In the genomic region with DNA sequence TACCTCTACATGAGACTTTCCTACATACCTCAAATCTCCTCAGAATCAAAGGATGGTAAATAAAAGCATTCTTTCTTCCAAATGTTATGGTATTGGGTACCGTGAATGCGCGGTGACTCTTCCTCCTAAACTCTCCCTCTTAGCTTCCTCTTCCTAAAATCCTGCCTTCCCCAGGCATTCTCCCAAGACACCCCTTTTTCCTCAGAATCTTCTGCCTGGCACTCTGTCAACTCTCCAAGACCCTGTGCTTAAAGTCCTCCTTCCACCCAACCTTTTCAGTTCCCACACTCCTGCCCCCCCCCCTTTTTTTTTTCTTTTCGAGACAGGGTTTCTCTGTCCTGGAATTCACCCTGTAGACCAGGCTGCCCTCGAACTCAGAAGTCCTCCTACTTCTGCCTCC, we compare ENCODE assay signal across 9 mouse cellular contexts. TPM values are rescaled to one million over a fixed set of nuclear protein-coding genes. Genes with fewer than 3 reads are reported as not detected.
A peak's percentile ranks its signal among the peaks of the same experiment; 100 is the strongest.
DNase-seq lines count a peak whose midpoint lies in the region; ATAC-seq and TF ChIP-seq lines count a peak whose summit lies in the region.
"Had no signal": no experiment of that assay in that cellular context is flagged by ENCODE, and none has a peak within 500 bp of the region (broad histone marks: within the 10 kb centered on the region; RNA-seq: fewer than 3 reads in every experiment).

No protein-coding gene starts in this region.

- H3K4me2 ChIP-seq in heart, embryonic 14.5 days (ENCODE audit: low read length) = peak overlapping the region; percentile 60
- H3K4me2 ChIP-seq in forebrain, postnatal 0 days (ENCODE audit: low read depth) = peak overlapping the region; percentile 59

- no peak overlapping the region for H3K9ac ChIP-seq in heart, embryonic 14.5 days (ENCODE audit: low read length)
- H3K9ac ChIP-seq in forebrain, postnatal 0 days = peak overlapping the region; percentile 37

- H3K27ac ChIP-seq in heart, embryonic 14.5 days (replicated peaks in 1 of 2; ENCODE audit: control insufficient read depth in 1 of 2, insufficient read depth in 1 of 2, low read depth in 2 of 2, low read length in 2 of 2) = no peak overlapping the region
- H3K27ac ChIP-seq in forebrain, postnatal 0 days (ENCODE audit: low read depth, low read length) = peak overlapping the region; percentile 67
- H3K27ac ChIP-seq in macrophage = no peak overlapping the region

- peaks cover 19% of the 10 kb centered on the region for H3K79me2 ChIP-seq in macrophage (ENCODE audit: inconsistent target)

- peaks cover 32% of the 10 kb centered on the region for H3K36me3 ChIP-seq in heart, embryonic 14.5 days (ENCODE audit: control insufficient read depth, insufficient read depth, low read length)
- H3K36me3 ChIP-seq in G1E (replicated peaks) = peaks cover 58% of the 10 kb centered on the region
- H3K36me3 ChIP-seq in forebrain, postnatal 0 days (ENCODE audit: insufficient read depth) = peaks cover 31% of the 10 kb centered on the region
- H3K36me3 ChIP-seq in macrophage (ENCODE audit: inconsistent target) = peaks cover 26% of the 10 kb centered on the region

- ATAC-seq in heart, embryonic 14.5 days (ENCODE audit: insufficient number of reproducible peaks, insufficient read depth, low FRiP score, low read depth) = no peak
- no peak for ATAC-seq in G1E (ENCODE audit: extremely low read depth, insufficient number of reproducible peaks, low FRiP score, poor library complexity, severe bottlenecking)
- ATAC-seq in forebrain, postnatal 0 days = no peak
- ATAC-seq in megakaryocyte progenitor cell, adult 5-6 weeks (replicated peaks; ENCODE audit: poor library complexity) = no peak

- peaks cover 10 to 23% of the 10 kb centered on the region in 2 experiments; a peak in 3 of 4 replicates for H3K4me1 ChIP-seq in heart, embryonic 14.5 days (ENCODE audit: control insufficient read depth in 2 of 2, insufficient read depth in 2 of 2, low read length in 2 of 2)
- H3K4me1 ChIP-seq in G1E (ENCODE audit: insufficient read depth, low read depth, low read length) = peaks cover 33% of the 10 kb centered on the region
- peaks cover 14% of the 10 kb centered on the region for H3K4me1 ChIP-seq in forebrain, postnatal 0 days (ENCODE audit: insufficient read depth)

- peak overlapping the region; percentile 16 to 22; a peak in 2 of 4 replicates for H3K4me3 ChIP-seq in heart, embryonic 14.5 days (ENCODE audit: control insufficient read depth in 1 of 2, insufficient read depth in 1 of 2, low read depth in 1 of 2, low read length in 2 of 2)
- H3K4me3 ChIP-seq in G1E (ENCODE audit: low read depth, low read length) (peak overlapping the region; percentile 63; the same call in 1 of the 2 replicates), macrophage (ENCODE audit: inconsistent target) (peak overlapping the region; percentile 14; the same call in 1 of the 2 replicates)
- peak overlapping the region; percentile 39 for H3K4me3 ChIP-seq in forebrain, postnatal 0 days (ENCODE audit: low read depth, low read length)

- WGBS in heart, embryonic 14.5 days = 11% methylated on average over 5 of the region's 5 CpGs
- WGBS in forebrain, postnatal 0 days = 1% methylated on average over 5 of the region's 5 CpGs
- 4% methylated on average over 5 of the region's 5 CpGs for WGBS in macrophage (ENCODE audit: missing documents)

- H3K9me3 ChIP-seq in heart, embryonic 14.5 days (ENCODE audit: control insufficient read depth, low read length) = no peaks in the 10 kb centered on the region
- H3K9me3 ChIP-seq in G1E (replicated peaks) = no peaks in the 10 kb centered on the region
- no peaks in the 10 kb centered on the region for H3K9me3 ChIP-seq in forebrain, postnatal 0 days (ENCODE audit: low read length)

- no peak for DNase-seq in heart, postnatal 14 days
- DNase-seq in G1E (ENCODE audit: low spot score) = no peak
- DNase-seq in forebrain, postnatal 0 days = no peak
- no peak for DNase-seq in gastrocnemius, postnatal 25 days
- no peak for DNase-seq in left cerebral cortex, adult 9 months (ENCODE audit: low spot score in 2 of 2)

- no peak for TF ChIP-seq CTCF in G1E (IDR thresholded peaks at IDR 0.05; ENCODE audit: low read depth, low read length)
- TF ChIP-seq CTCF in forebrain, postnatal 0 days (IDR thresholded peaks at IDR 0.05; ENCODE audit: low read depth) = no peak

- H3K27me3 ChIP-seq in heart, embryonic 14.5 days (ENCODE audit: control insufficient read depth, insufficient read depth, low read length) = peaks cover 6% of the 10 kb centered on the region; the same call in 1 of the 2 replicates
- H3K27me3 ChIP-seq in G1E (ENCODE audit: insufficient read depth, low read length) = no peaks in the 10 kb centered on the region
- H3K27me3 ChIP-seq in forebrain, postnatal 0 days (ENCODE audit: insufficient read depth, low read length) = no peaks in the 10 kb centered on the region

- intact Hi-C loops in heart, postnatal 14 days (cut with DNase I) = loop anchor here (2.0 to 5.0 kb wide), 2 partner anchors 16 to 107 kb away; partner anchors contain the start of genes Ccdc114, Emp3 and Grwd1

RNA-seq across cellular contexts. Expression of gene Cyth2, which starts 0.5 kb away (rescaled TPM):
- 88.6 and 89.7 TPM in 2 replicates for polyA plus RNA-seq in heart, embryonic 14.5 days (2014; fragmentation: Nextera tagmentation; extraction: Ambion mirVana)
- total RNA-seq in heart, postnatal 14 days (2021) = 10 to 100 TPM; 73.9 to 77.1 TPM
- total RNA-seq in G1E (2014; fragmentation: Nextera tagmentation) (14.5 and 18.5 TPM in 2 replicates), G1E (2017) (40.9 and 47.6 TPM in 2 replicates)
- polyA plus RNA-seq in G1E (2012) (85.5 and 121 TPM in 2 replicates), macrophage (2018) (42.8 to 66.2 TPM (median 50.0 TPM) in 3 replicates)
- total RNA-seq in forebrain, postnatal 0 days (2014; rRNA removed) = 253 and 270 TPM in 2 replicates
- polyA plus RNA-seq in forebrain, postnatal 0 days (2015; fragmentation: Nextera tagmentation; extraction: Ambion mirVana) = 282 and 317 TPM in 2 replicates
- 100 to 1,000 TPM in 1 of 26 experiments, 10 to 100 TPM in 25; 40.9 to 103 (median 64.7) TPM for total RNA-seq in macrophage (2018; cell fraction: chromatin; rRNA removed)
- total RNA-seq in macrophage (2018; cell fraction: cytosol; rRNA removed) = 10 to 100 TPM; 45.3 to 73.2 (median 59.6) TPM
- total RNA-seq in macrophage (2018; cell fraction: nucleus; rRNA removed) = 10 to 100 TPM; 40.4 to 93.8 (median 58.8) TPM
- total RNA-seq in megakaryocyte progenitor cell, adult 5-6 weeks (2015) = 17.9 and 26.3 TPM in 2 replicates
- 32.4 and 34.5 TPM in 2 replicates for total RNA-seq in megakaryocyte progenitor cell, adult 5-6 weeks (2017)
- 10 to 100 TPM; 28.2 to 33.8 TPM for total RNA-seq in gastrocnemius, postnatal 25 days (2021)

RNA-seq across cellular contexts. Expression of gene Kcnj14, which starts 9.7 kb away (rescaled TPM):
- 0.26 and 0.78 TPM in 2 replicates for polyA plus RNA-seq in heart, embryonic 14.5 days (2014; fragmentation: Nextera tagmentation; extraction: Ambion mirVana)
- total RNA-seq in heart, postnatal 14 days (2021) = under 1 TPM; 0.74 to 1.00 TPM
- 0.30 TPM in 1 of 2 replicates, not detected in the other for total RNA-seq in G1E (2014; fragmentation: Nextera tagmentation)
- total RNA-seq in G1E (2017) = 0.23 and 0.33 TPM in 2 replicates
- polyA plus RNA-seq in G1E (2012) = 0.39 and 0.57 TPM in 2 replicates
- 0.54 and 1.00 TPM in 2 replicates for total RNA-seq in forebrain, postnatal 0 days (2014; rRNA removed)
- 0.48 and 1.1 TPM in 2 replicates for polyA plus RNA-seq in forebrain, postnatal 0 days (2015; fragmentation: Nextera tagmentation; extraction: Ambion mirVana)
- total RNA-seq in macrophage (2018; cell fraction: chromatin; rRNA removed) = not detected
- not detected for total RNA-seq in macrophage (2018; cell fraction: cytosol; rRNA removed)
- under 1 TPM in 1 of 26 experiments, not detected in 25; 0.25 TPM for total RNA-seq in macrophage (2018; cell fraction: nucleus; rRNA removed)
- not detected in 3 replicates for polyA plus RNA-seq in macrophage (2018)
- 0.05 TPM in 2 replicates for total RNA-seq in megakaryocyte progenitor cell, adult 5-6 weeks (2015)
- not detected in 2 replicates for total RNA-seq in megakaryocyte progenitor cell, adult 5-6 weeks (2017)
- total RNA-seq in gastrocnemius, postnatal 25 days (2021) = under 1 TPM; 0.19 to 0.20 TPM
- total RNA-seq: liver, adult 2 months had no signal

RNA-seq across cellular contexts. Expression of gene Grwd1, which starts 15.9 kb away (rescaled TPM):
- 33.5 and 36.2 TPM in 2 replicates for polyA plus RNA-seq in heart, embryonic 14.5 days (2014; fragmentation: Nextera tagmentation; extraction: Ambion mirVana)
- 10 to 100 TPM in 1 of 2 experiments, 1 to 10 TPM in 1; 8.6 to 12.5 TPM for total RNA-seq in heart, postnatal 14 days (2021)
- total RNA-seq in G1E (2014; fragmentation: Nextera tagmentation) = 10.2 and 16.9 TPM in 2 replicates
- 20.6 and 21.9 TPM in 2 replicates for total RNA-seq in G1E (2017)
- polyA plus RNA-seq in G1E (2012) = 62.9 and 72.8 TPM in 2 replicates
- 39.3 and 41.8 TPM in 2 replicates for total RNA-seq in forebrain, postnatal 0 days (2014; rRNA removed)
- 55.9 and 60.7 TPM in 2 replicates for polyA plus RNA-seq in forebrain, postnatal 0 days (2015; fragmentation: Nextera tagmentation; extraction: Ambion mirVana)
- total RNA-seq in macrophage (2018; cell fraction: chromatin; rRNA removed) = 10 to 100 TPM in 1 of 26 experiments, 1 to 10 TPM in 25; 1.3 to 13.0 (median 5.9) TPM
- total RNA-seq in macrophage (2018; cell fraction: cytosol; rRNA removed) = 1 to 10 TPM; 4.4 to 8.9 (median 6.5) TPM
- 10 to 100 TPM in 2 of 26 experiments, 1 to 10 TPM in 24; 3.9 to 28.1 (median 5.4) TPM for total RNA-seq in macrophage (2018; cell fraction: nucleus; rRNA removed)
- 4.9 to 28.9 TPM (median 5.3 TPM) in 3 replicates for polyA plus RNA-seq in macrophage (2018)
- total RNA-seq in megakaryocyte progenitor cell, adult 5-6 weeks (2015) = 22.6 and 25.1 TPM in 2 replicates
- total RNA-seq in megakaryocyte progenitor cell, adult 5-6 weeks (2017) = 24.2 and 26.9 TPM in 2 replicates
- total RNA-seq in gastrocnemius, postnatal 25 days (2021) = 10 to 100 TPM; 13.5 to 14.5 TPM

RNA-seq across cellular contexts. Expression of gene Sult2b1, which starts 30.4 kb away (rescaled TPM):
- 0.30 and 0.81 TPM in 2 replicates for polyA plus RNA-seq in heart, embryonic 14.5 days (2014; fragmentation: Nextera tagmentation; extraction: Ambion mirVana)
- not detected for total RNA-seq in heart, postnatal 14 days (2021)
- total RNA-seq in G1E (2014; fragmentation: Nextera tagmentation) (not detected in 2 replicates), G1E (2017) (0.05 and 0.35 TPM in 2 replicates)
- polyA plus RNA-seq in G1E (2012) (not detected in 2 replicates), macrophage (2018) (0.55 to 1.1 TPM (median 0.56 TPM) in 3 replicates)
- total RNA-seq in forebrain, postnatal 0 days (2014; rRNA removed) = 6.5 and 8.9 TPM in 2 replicates
- polyA plus RNA-seq in forebrain, postnatal 0 days (2015; fragmentation: Nextera tagmentation; extraction: Ambion mirVana) = 9.6 and 10.0 TPM in 2 replicates
- 1 to 10 TPM in 1 of 26 experiments, not detected in 25; 2.8 TPM for total RNA-seq in macrophage (2018; cell fraction: chromatin; rRNA removed)
- under 1 TPM in 18 of 26 experiments, not detected in 8; 0.13 to 0.99 (median 0.32) TPM for total RNA-seq in macrophage (2018; cell fraction: cytosol; rRNA removed)
- not detected for total RNA-seq in macrophage (2018; cell fraction: nucleus; rRNA removed)
- total RNA-seq in megakaryocyte progenitor cell, adult 5-6 weeks (2015) = 1.2 and 1.7 TPM in 2 replicates
- 1.9 and 6.4 TPM in 2 replicates for total RNA-seq in megakaryocyte progenitor cell, adult 5-6 weeks (2017)
- not detected for total RNA-seq in gastrocnemius, postnatal 25 days (2021)
- total RNA-seq: liver, adult 2 months had no signal
- polyA plus RNA-seq: liver, adult 2 months had no signal

RNA-seq across cellular contexts. Expression of gene Lmtk3, which starts 31.3 kb away (rescaled TPM):
- polyA plus RNA-seq in heart, embryonic 14.5 days (2014; fragmentation: Nextera tagmentation; extraction: Ambion mirVana) = 0.31 and 1.1 TPM in 2 replicates
- under 1 TPM in 1 of 2 experiments, not detected in 1; 0.12 TPM for total RNA-seq in heart, postnatal 14 days (2021)
- total RNA-seq in G1E (2014; fragmentation: Nextera tagmentation) (1.1 TPM in 1 of 2 replicates, not detected in the other), G1E (2017) (not detected in 2 replicates)
- polyA plus RNA-seq in G1E (2012) (0.03 TPM in 2 replicates), macrophage (2018) (0.04 to 0.06 TPM in 2 of 3 replicates, not detected in the other)
- total RNA-seq in forebrain, postnatal 0 days (2014; rRNA removed) = 128 and 144 TPM in 2 replicates
- polyA plus RNA-seq in forebrain, postnatal 0 days (2015; fragmentation: Nextera tagmentation; extraction: Ambion mirVana) = 8.9 and 12.5 TPM in 2 replicates
- 1 to 10 TPM in 1 of 26 experiments, under 1 TPM in 5, not detected in 20; 0.16 to 1.1 (median 0.24) TPM for total RNA-seq in macrophage (2018; cell fraction: chromatin; rRNA removed)
- total RNA-seq in macrophage (2018; cell fraction: cytosol; rRNA removed) = under 1 TPM in 14 of 26 experiments, not detected in 12; under 0.01 to 0.06 (median 0.04) TPM
- under 1 TPM in 3 of 26 experiments, not detected in 23; 0.10 to 0.36 (median 0.12) TPM for total RNA-seq in macrophage (2018; cell fraction: nucleus; rRNA removed)
- total RNA-seq in megakaryocyte progenitor cell, adult 5-6 weeks (2015) = 0.07 TPM in 2 replicates
- total RNA-seq in megakaryocyte progenitor cell, adult 5-6 weeks (2017) = not detected in 2 replicates
- total RNA-seq in gastrocnemius, postnatal 25 days (2021) = under 1 TPM in 1 of 2 experiments, not detected in 1; 0.19 TPM
- total RNA-seq: liver, adult 2 months had no signal
